Mouse (Mus musculus): ENCODE results near the gene Mlst8. TPM values are rescaled to one million over a fixed set of nuclear protein-coding genes. Genes with fewer than 3 reads are reported as not detected.
"Not testable (repeated sequence)": the region's sequence is repeated elsewhere in the genome, so short reads cannot be mapped to it uniquely, and the experiment has no call there.

Mlst8 gene
- total RNA-seq, 2 experiments from 2014 or later = 28.0 to 30.0 TPM

- no peak for DNase-seq (ENCODE audit: low spot score in 2 of 2)
Measured at GRCm38 (mm10) chr17:24429201-24429983, 49.5 kb downstream of the Mlst8 start.

DNA sequence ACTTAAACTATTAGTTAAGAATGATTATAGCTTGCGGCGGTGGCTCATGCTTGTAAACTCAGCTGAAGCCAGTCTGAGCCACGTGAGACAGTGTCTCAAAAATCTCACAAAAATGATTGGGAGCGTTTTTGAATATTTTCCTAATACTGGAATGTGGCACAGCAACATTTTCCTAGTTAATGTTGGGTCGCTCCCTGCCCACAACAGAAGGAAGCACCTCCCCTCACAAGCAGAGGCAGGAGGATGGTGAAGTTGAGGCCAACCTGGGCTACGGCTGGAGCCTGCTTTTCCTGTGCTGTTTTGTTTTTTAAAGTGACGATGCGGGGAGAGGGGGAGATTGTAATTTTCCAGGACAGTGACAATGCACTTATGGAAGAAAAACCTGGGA, 51.7 kb downstream of the Mlst8 start:
- DNase-seq (ENCODE audit: low spot score in 2 of 2) = no peak

DNA sequence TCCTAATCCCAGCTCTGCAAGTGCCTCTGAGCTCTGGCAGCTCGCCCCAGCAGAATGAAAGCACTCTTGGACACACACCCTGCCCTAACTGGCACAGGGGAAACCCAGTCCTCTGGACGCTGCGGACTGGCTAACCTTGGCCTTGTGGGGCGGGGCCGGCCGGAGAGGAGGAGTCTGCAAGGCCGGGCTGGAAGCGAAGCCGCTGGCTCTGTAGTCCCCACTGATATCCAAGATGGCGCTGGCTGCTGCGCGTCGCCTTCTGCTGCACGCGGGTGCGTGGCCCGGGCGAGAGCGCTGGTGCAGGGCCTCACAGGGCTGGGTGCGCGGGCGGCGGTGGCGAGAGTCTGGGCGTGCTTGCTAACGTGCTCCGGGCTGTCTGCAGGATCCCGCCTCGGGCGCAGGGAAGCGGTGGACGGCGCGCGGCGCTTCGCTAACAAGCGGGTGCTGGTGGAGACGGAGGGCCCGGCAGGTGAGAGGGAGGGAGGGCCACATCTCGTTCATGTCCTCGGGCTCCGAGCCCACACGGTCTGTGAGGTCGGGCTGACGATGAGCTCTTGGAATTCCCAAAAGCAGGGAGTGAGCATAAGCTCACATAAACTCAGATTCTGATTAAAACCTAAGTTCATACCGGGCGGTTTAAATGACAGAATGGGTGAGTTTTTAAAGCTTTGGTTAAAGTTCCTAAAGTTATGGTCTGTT, 52.3 kb downstream of the Mlst8 start, which contains the start of gene Eci1:
Gene Eci1 (plus strand): TSS at position 171 of the 699 bp plus-strand sequence.
- peak; percentile 80 to 93 for DNase-seq (ENCODE audit: low spot score in 2 of 2)

DNA sequence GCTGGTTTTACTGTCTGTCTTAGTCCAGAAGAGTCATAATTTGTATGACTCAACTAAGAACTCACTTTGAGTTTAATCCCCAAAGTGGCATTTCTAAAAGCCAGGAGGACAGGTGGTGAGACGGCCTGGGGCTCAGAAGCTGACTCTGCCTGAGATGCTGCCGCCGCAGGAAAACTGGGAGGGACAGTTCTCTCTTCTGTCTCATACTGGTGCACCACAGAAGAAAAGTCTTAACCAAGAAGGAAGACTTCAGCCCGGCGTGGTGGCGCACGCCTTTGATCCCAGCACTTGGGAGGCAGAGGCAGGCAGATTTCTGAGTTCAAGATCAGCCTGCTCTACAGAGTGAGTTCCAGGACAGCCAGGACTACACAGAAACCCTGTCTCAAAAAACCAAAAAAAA, 53.0 kb downstream of the Mlst8 start:
- DNase-seq (ENCODE audit: low spot score in 2 of 2) = no peak

- not testable (repeated sequence) for DNase-seq (ENCODE audit: low spot score in 2 of 2)
Measured at GRCm38 (mm10) chr17:24425326-24425725, 53.6 kb downstream of the Mlst8 start.

GRCm38 (mm10) chr17:24424489-24424888, 54.4 kb downstream of the Mlst8 start:
- no peak for DNase-seq (ENCODE audit: low spot score in 2 of 2)

Other genes with a start within 250 kb of the Mlst8 start
- 10 to 100 TPM; 23.3 to 25.5 TPM for gene Ccnf, start 227.6 kb downstream of the Mlst8 start, total RNA-seq (2021)
- gene Abca17, start 128.0 kb downstream of the Mlst8 start, total RNA-seq (2021) = under 1 TPM in 1 of 2 experiments, not detected in 1; 0.11 TPM
- 10 to 100 TPM; 27.2 to 38.5 TPM for gene Abca3, start 127.1 kb downstream of the Mlst8 start, total RNA-seq (2021)
- 100 to 1,000 TPM; 122 to 133 TPM for gene Rnps1, start 64.5 kb downstream of the Mlst8 start, total RNA-seq (2021)
- gene Eci1, start 52.4 kb downstream of the Mlst8 start, total RNA-seq (2021) = 100 to 1,000 TPM; 165 to 199 TPM
- 1 to 10 TPM; 3.1 to 3.4 TPM for gene Dnase1l2, start 36.0 kb downstream of the Mlst8 start, total RNA-seq (2021)
- gene E4f1, start 8.8 kb downstream of the Mlst8 start, total RNA-seq (2021) = 10 to 100 TPM; 31.8 to 35.1 TPM
- 10 to 100 TPM; 44.6 to 46.4 TPM for gene Pgp, start 8.7 kb downstream of the Mlst8 start, total RNA-seq (2021)
- under 1 TPM; 0.50 to 0.93 TPM for gene Bricd5, start 5.2 kb downstream of the Mlst8 start, total RNA-seq (2021)
- gene Caskin1, start 9.5 kb upstream of the Mlst8 start, total RNA-seq (2021) = 10 to 100 TPM; 62.4 to 65.2 TPM
- 100 to 1,000 TPM; 137 to 149 TPM for gene Traf7, start 48.9 kb upstream of the Mlst8 start, total RNA-seq (2021)
- gene Rab26, start 55.1 kb upstream of the Mlst8 start, total RNA-seq (2021) = 1 to 10 TPM; 1.1 to 1.9 TPM
- gene Pkd1, start 70.8 kb upstream of the Mlst8 start, total RNA-seq (2021) = 10 to 100 TPM; 67.8 to 70.9 TPM
- 100 to 1,000 TPM; 110 to 119 TPM for gene Tsc2, start 153.6 kb upstream of the Mlst8 start, total RNA-seq (2021)
- 10 to 100 TPM; 13.3 to 13.8 TPM for gene Nthl1, start 153.6 kb upstream of the Mlst8 start, total RNA-seq (2021)
- gene Slc9a3r2, start 171.2 kb upstream of the Mlst8 start, total RNA-seq (2021) = 10 to 100 TPM; 62.2 to 64.2 TPM
- not detected for gene Npw, start 179.4 kb upstream of the Mlst8 start, total RNA-seq (2021)
- gene Zfp598, start 190.6 kb upstream of the Mlst8 start, total RNA-seq (2021) = 10 to 100 TPM; 47.5 to 48.9 TPM
- 1 to 10 TPM; 6.1 to 9.4 TPM for gene Syngr3, start 210.9 kb upstream of the Mlst8 start, total RNA-seq (2021)
- 10 to 100 TPM; 28.4 to 28.8 TPM for gene Gfer, start 217.1 kb upstream of the Mlst8 start, total RNA-seq (2021)
- gene Noxo1, start 217.2 kb upstream of the Mlst8 start, total RNA-seq (2021) = 1 to 10 TPM; 6.2 to 8.5 TPM
- 10 to 100 TPM; 37.8 to 40.9 TPM for gene Tbl3, start 228.6 kb upstream of the Mlst8 start, total RNA-seq (2021)
- not detected for gene Rnf151, start 239.0 kb upstream of the Mlst8 start, total RNA-seq (2021)
- gene Rps2, start 239.0 kb upstream of the Mlst8 start, total RNA-seq (2021) = 100 to 1,000 TPM; 867 to 881 TPM
- gene Ndufb10, start 245.4 kb upstream of the Mlst8 start, total RNA-seq (2021) = 100 to 1,000 TPM; 210 to 213 TPM
- 1 to 10 TPM; 5.9 to 6.9 TPM for gene Rpl3l, start 248.7 kb upstream of the Mlst8 start, total RNA-seq (2021)

Measured in adrenal gland, postnatal 4 days (tissue).